Mouse (Mus musculus) adipocyte (in vitro differentiated cells): ENCODE results near the gene Btbd9.

ENCODE experiments used
- DNase-seq: peaks from one replicate; pipeline ENCODE4 v3.0.0-alpha.2; 2016; ENCODE audit warnings: low spot score

Btbd9 gene

GRCm38 (mm10) chr17:30200283-30200682 is 376.0 kb downstream of the Btbd9 start:
- DNase-seq: no peak

DNA sequence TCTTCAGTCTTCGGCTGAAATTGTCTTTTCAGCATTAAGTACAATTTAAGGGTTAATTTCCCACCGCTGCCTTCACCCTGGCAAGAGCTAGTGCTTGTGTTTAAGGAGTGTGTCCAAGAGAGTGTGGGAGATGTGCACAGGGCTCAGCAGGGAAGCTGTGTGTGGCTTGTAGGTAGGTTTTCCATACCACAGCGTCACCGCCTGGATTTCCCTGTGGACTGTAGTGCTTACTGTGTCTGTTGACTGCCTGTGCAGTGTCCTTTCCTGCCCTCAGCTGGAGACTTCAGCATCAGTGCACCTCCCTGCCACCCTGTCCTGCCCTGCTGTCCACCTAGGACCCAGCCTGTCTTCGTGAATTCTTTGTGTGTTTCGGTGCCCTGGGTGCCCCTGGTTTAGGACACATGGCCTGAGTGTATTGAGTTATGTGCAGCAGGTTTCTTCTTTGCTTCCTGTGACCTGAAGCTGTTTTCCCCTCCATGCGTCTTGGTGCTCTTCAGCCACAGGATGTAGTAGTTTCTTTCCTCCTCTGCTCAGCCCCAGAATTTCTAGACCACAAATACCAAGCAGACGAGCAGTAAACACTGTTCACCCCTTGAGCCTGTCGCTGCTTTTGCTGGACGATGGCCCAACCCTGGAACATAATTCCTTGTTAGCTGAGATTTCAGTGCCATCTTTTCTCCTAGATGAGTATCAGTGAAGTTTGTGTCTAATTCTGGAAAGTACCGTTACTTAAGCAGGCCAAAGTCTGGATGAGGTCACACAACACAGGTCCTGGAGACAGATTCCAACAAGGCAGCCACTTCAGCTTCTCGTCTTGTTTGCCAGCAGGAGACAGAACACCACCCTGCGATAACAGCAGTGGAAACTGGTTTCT is 376.7 kb downstream of the Btbd9 start:
- peak; percentile 43 for DNase-seq

GRCm38 (mm10) chr17:30198422-30198821 is 377.9 kb downstream of the Btbd9 start:
- peak; percentile 43 for DNase-seq

DNA sequence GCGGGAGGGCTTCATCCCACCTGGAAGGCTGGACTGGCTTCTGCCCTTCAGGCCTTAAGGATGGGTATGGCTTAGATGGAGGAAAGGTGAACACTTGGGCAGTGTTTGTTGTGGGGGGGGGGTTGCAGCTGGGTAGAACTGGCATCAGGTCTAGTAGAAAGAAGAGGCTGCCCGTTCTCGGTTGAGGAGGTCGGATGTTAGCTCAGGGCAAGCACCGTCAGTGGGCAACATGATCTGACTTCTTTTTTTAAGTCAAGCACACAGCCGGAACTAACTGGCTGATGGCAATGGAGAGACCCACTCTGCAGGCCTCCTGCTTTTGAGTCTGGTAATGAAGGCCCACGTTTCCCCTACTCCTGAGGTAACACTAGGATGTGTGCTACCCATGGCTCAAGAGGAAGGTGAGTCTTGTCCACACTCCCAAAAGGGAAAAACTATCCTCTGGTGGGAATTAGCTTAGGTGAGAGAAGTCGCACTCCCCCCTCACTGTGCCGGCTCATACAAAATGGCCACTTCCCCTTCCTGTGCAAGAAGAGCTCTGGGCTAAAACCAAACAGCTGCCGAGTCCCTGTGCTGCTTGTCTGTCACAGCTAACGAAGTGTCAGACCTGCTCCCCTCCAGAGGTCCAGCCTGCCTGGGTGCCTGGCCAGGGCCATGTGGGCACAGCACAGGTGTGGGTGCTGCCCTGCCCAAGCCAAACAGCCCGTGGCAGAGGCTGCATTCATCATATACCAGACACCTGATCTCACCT is 378.8 kb downstream of the Btbd9 start:
- DNase-seq: no peak

GRCm38 (mm10) chr17:30196401-30197279 is 379.6 kb downstream of the Btbd9 start:
- no peak for DNase-seq

- DNase-seq: no peak
Observed at GRCm38 (mm10) chr17:30195591-30196183, 380.6 kb downstream of the Btbd9 start.

DNA sequence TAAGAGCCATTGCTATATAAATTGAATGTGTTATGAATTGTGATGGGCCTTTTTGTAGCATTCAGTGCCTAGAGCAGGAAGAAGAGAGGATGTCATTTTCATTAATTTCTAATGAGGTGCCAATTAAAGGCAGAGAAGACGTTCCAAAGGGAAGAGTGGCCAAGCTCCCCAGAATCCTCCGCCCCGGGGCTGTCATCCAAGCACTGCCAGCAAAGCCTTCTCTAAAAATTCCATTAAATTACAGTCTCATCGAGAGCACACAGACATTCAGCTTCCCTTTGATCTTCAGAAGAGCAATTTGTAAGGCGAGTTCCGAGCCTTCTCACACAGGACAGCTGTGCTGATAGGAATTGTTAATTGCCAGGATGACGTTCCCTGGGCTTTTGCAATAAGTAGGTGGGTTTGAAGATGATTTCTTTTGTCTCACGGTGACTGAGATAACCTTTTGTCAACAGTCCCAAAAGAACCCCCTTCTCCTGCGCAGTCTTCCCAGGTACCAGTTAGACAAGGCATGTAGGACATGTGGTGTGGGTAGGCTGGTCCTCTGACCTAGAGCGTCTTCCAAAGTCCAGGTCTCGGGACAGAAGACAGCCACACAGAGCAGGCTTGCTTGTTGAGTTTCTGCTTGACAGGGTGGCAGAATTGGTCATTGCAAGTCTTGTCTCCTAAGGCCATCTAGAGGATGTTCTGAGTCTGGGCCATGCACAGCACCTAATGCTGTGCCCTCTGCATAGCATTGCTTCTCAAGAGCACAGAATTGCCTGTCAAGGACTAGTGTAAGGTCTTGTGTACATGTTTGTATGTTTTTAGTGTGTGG is 381.5 kb downstream of the Btbd9 start:
- DNase-seq: peak; percentile 25

GRCm38 (mm10) chr17:30194091-30194490 is 382.2 kb downstream of the Btbd9 start:
- no peak for DNase-seq

- no peak for DNase-seq
Observed at GRCm38 (mm10) chr17:30193615-30194014, 382.7 kb downstream of the Btbd9 start.

- no peak for DNase-seq
Observed at GRCm38 (mm10) chr17:30192416-30193005, 383.8 kb downstream of the Btbd9 start.

GRCm38 (mm10) chr17:30191097-30191640 is 385.1 kb downstream of the Btbd9 start:
- no peak for DNase-seq

DNA sequence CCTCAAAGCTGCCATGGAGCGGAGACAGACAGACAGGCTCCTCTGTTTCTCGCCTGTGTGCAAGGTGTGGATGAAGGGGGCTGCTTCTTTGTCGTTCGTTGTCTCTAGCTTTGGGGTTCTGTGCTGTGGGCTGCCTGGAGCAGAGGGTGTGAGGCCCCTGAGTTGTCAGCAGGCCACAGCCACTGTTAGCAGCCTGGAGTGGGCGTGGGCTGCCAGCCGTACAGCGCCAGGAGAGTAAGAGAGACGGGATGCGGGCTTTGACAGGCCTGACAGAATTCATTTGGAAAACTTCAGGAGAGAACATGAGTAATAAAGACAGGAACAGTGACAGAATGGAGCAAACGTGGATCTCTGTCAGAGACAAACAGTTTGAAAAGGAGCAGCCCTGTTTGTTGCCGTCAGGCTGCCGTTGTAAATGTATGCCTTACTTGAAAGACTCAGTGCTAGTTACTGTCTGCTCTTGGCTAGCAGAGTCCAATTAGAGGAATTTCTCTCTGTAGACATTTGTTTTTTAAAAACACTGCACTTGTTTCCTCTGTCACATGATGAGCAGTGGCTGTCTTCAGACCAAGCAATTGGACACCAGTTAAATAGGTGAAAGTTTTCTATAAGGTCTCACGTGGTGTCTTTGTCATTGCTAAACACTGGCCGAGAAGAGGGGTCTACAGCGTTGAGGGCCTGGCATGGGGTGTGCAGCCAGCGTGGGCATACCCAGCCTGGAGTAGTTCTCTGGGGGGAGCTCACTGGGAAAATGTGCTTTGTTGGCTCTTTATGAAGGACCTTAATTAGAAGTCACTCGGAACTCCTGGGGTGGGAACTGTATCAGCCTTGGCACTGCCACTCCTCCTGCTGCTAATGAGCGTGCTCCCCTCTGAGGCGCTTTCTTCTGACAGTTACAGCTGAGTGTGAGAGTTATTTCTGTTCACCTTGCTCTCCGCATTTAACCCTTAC is 388.0 kb downstream of the Btbd9 start:
- DNase-seq: no peak

DNA sequence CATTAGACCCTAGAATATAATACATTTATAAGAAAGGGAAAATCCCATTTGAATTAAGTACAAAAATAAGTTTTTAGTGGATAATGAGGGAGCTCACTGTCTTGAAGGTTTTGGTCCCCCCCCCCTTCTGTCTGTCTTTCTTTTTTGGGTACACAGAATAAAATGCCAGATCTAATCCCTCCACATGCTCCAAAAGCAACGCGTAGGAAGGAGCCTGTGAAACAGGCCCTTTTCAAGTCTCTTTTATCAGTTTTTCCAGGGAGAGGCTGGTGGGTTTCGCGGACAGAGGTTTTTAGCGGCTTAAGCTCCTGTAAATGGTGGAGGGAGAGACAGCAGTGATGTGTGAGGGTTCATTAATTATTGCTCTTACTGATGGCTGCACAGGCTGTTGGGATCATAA is 388.7 kb downstream of the Btbd9 start:
- DNase-seq: no peak

DNA sequence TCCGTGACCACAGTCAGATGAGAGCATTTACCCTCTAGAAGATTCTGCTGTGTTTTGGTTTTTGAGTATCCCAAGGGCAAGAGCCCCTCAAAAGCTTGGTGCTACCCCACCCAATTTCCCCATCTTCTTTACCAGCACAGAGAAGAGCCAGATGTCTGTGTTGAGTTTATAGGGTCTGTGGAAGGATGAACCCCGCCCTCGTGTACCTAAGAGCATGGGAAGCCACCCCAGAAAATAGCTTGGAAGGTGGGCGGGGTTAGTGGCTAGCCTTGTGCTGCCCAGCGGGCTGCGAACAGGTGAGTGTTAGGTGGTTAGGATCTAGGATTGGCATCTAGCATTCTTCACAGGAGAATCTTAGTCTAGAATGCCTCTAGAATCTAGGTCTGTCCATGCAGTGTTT is 389.1 kb downstream of the Btbd9 start:
- DNase-seq: no peak

DNA sequence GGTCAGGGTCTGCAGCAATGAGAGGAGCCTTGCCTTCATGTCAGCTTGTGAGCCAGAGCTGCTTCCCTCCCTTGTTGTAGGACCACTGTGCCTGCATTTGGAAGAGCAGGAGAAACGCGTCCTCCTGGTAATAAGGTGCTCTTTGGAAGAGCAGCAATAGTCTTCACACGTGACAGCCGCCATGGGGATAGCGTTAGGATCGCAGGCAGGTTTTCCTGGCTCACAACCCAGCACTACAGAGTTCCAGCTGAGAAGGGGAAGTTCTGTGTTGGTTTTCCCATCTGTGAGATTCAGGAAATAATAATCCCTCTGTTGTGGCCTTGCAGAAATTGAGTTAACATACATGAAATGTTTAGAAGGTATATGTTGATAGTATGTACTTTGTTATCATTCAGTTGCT is 392.7 kb downstream of the Btbd9 start:
- no peak for DNase-seq

DNA sequence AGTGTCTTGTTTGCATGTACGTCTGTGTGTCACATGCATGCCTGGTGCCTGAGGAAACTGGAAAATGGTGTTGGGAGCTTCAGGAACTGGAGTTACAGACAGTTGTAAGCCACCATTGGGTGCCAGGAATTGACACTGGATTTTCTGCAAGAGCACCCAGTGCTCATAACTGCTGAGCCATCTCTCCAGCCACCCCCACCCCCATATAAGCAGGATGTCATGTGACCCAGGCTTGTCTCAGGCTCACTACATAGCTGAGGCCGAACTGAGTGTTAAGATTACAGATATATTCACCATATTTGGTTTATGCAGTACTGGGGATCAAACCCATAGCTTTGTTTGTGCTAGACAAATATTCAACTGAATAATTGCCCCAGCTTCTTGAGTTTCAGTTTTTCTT is 394.2 kb downstream of the Btbd9 start:
- no peak for DNase-seq

GRCm38 (mm10) chr17:30181554-30181953 is 394.7 kb downstream of the Btbd9 start:
- no peak for DNase-seq

GRCm38 (mm10) chr17:30180197-30180596 is 396.1 kb downstream of the Btbd9 start:
- DNase-seq: no peak

GRCm38 (mm10) chr17:30178402-30178801 is 397.9 kb downstream of the Btbd9 start:
- DNase-seq: no peak
